Mouse (Mus musculus): ENCODE data around the gene Arhgap27.
"Not testable (repeated sequence)": the region's sequence is repeated elsewhere in the genome, so short reads cannot be mapped to it uniquely, and the experiment has no call there.

Arhgap27 gene

GRCm38 (mm10) chr11:103292152-103292889 lies 71.2 kb downstream of the Arhgap27 start:
- DNase-seq, result no peak

GRCm38 (mm10) chr11:103290841-103291240 lies 72.7 kb downstream of the Arhgap27 start:
- DNase-seq, result not testable (repeated sequence)

- DNase-seq, result no peak
These were observed 75.1 kb downstream of the Arhgap27 start for GRCm38 (mm10) chr11:103288291-103288963.

- DNase-seq, result no peak
These were observed 76.6 kb downstream of the Arhgap27 start for GRCm38 (mm10) chr11:103286910-103287309.

GRCm38 (mm10) chr11:103285951-103286350 lies 77.5 kb downstream of the Arhgap27 start:
- DNase-seq, result no peak

GRCm38 (mm10) chr11:103285276-103285675 lies 78.2 kb downstream of the Arhgap27 start:
- no peak for DNase-seq

GRCm38 (mm10) chr11:103281784-103282183 lies 81.7 kb downstream of the Arhgap27 start:
- DNase-seq, result no peak
